Mouse (Mus musculus): ENCODE data around the gene Mrpl36. TPM values are rescaled to one million over a fixed set of nuclear protein-coding genes. Genes with fewer than 3 reads are reported as not detected.

Gene Mrpl36
- polyA plus RNA-seq, 1 experiment from 2014 or later: 113 TPM

DNA sequence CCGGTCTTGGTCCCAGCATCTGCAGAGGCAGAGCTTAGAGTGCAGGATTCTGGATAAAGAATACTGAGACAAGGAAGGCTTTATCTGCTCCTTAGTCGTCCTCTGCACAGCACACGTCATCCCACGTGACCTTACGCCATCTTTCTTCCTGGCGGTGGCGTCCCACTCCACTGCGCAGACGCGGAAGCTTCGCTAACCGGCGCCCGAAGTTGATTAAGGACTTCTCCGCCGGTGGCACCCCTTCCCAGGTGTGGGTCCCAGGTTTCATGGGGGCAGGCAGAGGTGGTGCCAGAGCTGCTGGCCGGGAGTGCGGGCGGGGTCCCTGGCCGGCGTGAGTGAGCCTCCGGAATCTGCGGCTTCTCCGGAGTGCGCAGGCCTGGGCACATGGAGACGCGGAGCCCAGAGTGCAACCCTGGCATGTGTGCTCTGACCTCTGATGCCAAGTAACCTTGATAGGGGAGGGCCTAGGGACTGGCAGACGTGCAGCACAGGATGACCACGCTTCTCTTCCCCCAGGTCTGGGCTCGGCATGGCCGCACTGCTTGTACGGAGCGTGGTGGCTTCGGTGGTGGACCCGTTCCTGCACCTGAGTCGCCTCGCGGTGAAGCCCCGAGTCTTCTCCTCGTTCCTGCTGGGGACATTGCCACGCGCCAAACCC lies 2.7 kb downstream of the Mrpl36 start:
- Histone ChIP-seq H3K4me2 (ENCODE audit: low read depth, severe bottlenecking) (peak overlapping the region; percentile 94), H3K27ac (replicated peaks; ENCODE audit: low read depth, low read length) (no peak overlapping the region), H3K9ac (ENCODE audit: low read length) (peak overlapping the region; percentile 81), H3K4me3 (ENCODE audit: low read depth, low read length) (peak overlapping the region; percentile 67), H3K27me3 (ENCODE audit: control insufficient read depth, insufficient read depth, low read length) (no peaks in the 10 kb centered on the region), H3K9me3 (ENCODE audit: control insufficient read depth, low read length) (no peaks in the 10 kb centered on the region), H3K36me3 (ENCODE audit: control insufficient read depth, insufficient read depth, low read length) (no peaks in the 10 kb centered on the region), H3K4me1 (ENCODE audit: control insufficient read depth, insufficient read depth, low read length) (peaks cover 9% of the 10 kb centered on the region; the same call in 1 of the 2 replicates)
- peak; percentile 85 for ATAC-seq (ENCODE audit: insufficient number of reproducible peaks, low FRiP score, low TSS enrichment, low read depth)
- WGBS: under 1% methylated on average over 42 of the region's 42 CpGs
- DNase-seq (ENCODE audit: low spot score): peak; percentile 85

DNA sequence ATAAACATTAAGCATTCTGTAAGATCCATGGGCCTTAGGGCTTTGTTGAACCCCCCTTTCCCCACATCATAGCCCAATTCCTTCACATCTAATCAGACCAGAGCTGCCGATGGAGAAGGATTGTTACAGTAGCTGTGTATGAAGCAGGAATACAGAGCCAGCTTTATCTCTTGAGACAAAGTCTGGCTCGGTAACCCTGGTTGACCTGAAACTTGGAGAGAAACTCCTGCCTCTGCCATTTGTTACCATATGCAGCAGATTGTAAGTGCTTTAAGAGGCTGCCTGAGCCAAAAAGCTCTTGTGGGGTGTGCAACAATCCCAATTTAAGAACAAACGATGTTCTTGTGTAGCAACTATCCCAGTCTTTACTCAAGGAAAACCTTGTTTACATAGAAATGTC lies 3.4 kb downstream of the Mrpl36 start:
- DNase-seq (ENCODE audit: low spot score) (no peak), ATAC-seq (ENCODE audit: insufficient number of reproducible peaks, low FRiP score, low TSS enrichment, low read depth) (no peak)
- Histone ChIP-seq H3K9ac (ENCODE audit: low read length) (peak overlapping the region; percentile 81), H3K4me1 (ENCODE audit: control insufficient read depth, insufficient read depth, low read length) (peaks cover 9% of the 10 kb centered on the region; the same call in 1 of the 2 replicates), H3K4me3 (ENCODE audit: low read depth, low read length) (peak overlapping the region; percentile 67), H3K27me3 (ENCODE audit: control insufficient read depth, insufficient read depth, low read length) (no peaks in the 10 kb centered on the region), H3K27ac (replicated peaks; ENCODE audit: low read depth, low read length) (no peak overlapping the region), H3K4me2 (ENCODE audit: low read depth, severe bottlenecking) (peak overlapping the region; percentile 94), H3K36me3 (ENCODE audit: control insufficient read depth, insufficient read depth, low read length) (no peaks in the 10 kb centered on the region), H3K9me3 (ENCODE audit: control insufficient read depth, low read length) (no peaks in the 10 kb centered on the region)
- 78% methylated on average over 3 of the region's 3 CpGs for WGBS

GRCm38 (mm10) chr13:73336753-73337152 lies 8.4 kb downstream of the Mrpl36 start:
- WGBS: 26% methylated on average over 7 of the region's 7 CpGs
- H3K27ac ChIP-seq (replicated peaks; ENCODE audit: low read depth, low read length): no peak overlapping the region
- DNase-seq (ENCODE audit: low spot score): peak; percentile 45
- H3K4me2 ChIP-seq (ENCODE audit: low read depth, severe bottlenecking): no peak overlapping the region
- no peaks in the 10 kb centered on the region for H3K9me3 ChIP-seq (ENCODE audit: control insufficient read depth, low read length)
- no peaks in the 10 kb centered on the region for H3K27me3 ChIP-seq (ENCODE audit: control insufficient read depth, insufficient read depth, low read length)
- H3K4me1 ChIP-seq (ENCODE audit: control insufficient read depth, insufficient read depth, low read length): peaks cover 1% of the 10 kb centered on the region; the same call in 1 of the 2 replicates
- ATAC-seq (ENCODE audit: insufficient number of reproducible peaks, low FRiP score, low TSS enrichment, low read depth): no peak
- no peaks in the 10 kb centered on the region for H3K36me3 ChIP-seq (ENCODE audit: control insufficient read depth, insufficient read depth, low read length)
- H3K4me3 ChIP-seq (ENCODE audit: low read depth, low read length): no peak overlapping the region
- no peak overlapping the region for H3K9ac ChIP-seq (ENCODE audit: low read length)

GRCm38 (mm10) chr13:73345102-73345890 lies 17.0 kb downstream of the Mrpl36 start:
- Histone ChIP-seq H3K27ac (replicated peaks; ENCODE audit: low read depth, low read length) (no peak overlapping the region), H3K9me3 (ENCODE audit: control insufficient read depth, low read length) (no peaks in the 10 kb centered on the region), H3K4me2 (ENCODE audit: low read depth, severe bottlenecking) (no peak overlapping the region), H3K36me3 (ENCODE audit: control insufficient read depth, insufficient read depth, low read length) (no peaks in the 10 kb centered on the region), H3K4me1 (ENCODE audit: control insufficient read depth, insufficient read depth, low read length) (0 out of 2 replicates have a peak, but pooled peaks cover 3% of the 10 kb centered on the region), H3K4me3 (ENCODE audit: low read depth, low read length) (no peak overlapping the region), H3K27me3 (ENCODE audit: control insufficient read depth, insufficient read depth, low read length) (no peaks in the 10 kb centered on the region), H3K9ac (ENCODE audit: low read length) (no peak overlapping the region)
- 77% methylated on average over 9 of the region's 9 CpGs for WGBS
- DNase-seq (ENCODE audit: low spot score): no peak
- no peak for ATAC-seq (ENCODE audit: insufficient number of reproducible peaks, low FRiP score, low TSS enrichment, low read depth)

DNA sequence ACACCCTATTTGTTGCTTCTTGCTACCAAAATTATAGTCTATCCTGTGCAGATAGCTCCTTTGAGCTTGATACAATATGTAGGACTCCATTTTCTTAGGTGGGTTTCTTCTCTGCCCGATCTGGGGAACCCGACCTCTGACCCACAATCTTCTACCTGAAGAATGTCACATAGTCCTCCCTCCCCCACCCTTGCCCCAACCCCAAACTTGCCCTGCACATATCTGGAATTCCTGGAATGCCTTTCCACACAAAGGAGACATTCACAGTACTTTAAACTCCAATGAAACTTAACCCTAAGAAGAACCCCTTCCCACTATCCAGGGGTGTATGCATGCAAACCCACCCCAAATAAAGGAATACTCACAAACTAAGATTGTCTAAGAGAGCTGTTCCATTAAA lies 17.8 kb downstream of the Mrpl36 start:
- Histone ChIP-seq H3K27me3 (ENCODE audit: control insufficient read depth, insufficient read depth, low read length) (no peaks in the 10 kb centered on the region), H3K27ac (replicated peaks; ENCODE audit: low read depth, low read length) (no peak overlapping the region), H3K9me3 (ENCODE audit: control insufficient read depth, low read length) (no peaks in the 10 kb centered on the region), H3K4me1 (ENCODE audit: control insufficient read depth, insufficient read depth, low read length) (0 out of 2 replicates have a peak, but pooled peaks cover 3% of the 10 kb centered on the region), H3K4me2 (ENCODE audit: low read depth, severe bottlenecking) (no peak overlapping the region), H3K4me3 (ENCODE audit: low read depth, low read length) (no peak overlapping the region), H3K36me3 (ENCODE audit: control insufficient read depth, insufficient read depth, low read length) (no peaks in the 10 kb centered on the region), H3K9ac (ENCODE audit: low read length) (no peak overlapping the region)
- no peak for ATAC-seq (ENCODE audit: insufficient number of reproducible peaks, low FRiP score, low TSS enrichment, low read depth)
- 48% methylated on average over 2 of the region's 2 CpGs for WGBS
- DNase-seq (ENCODE audit: low spot score): no peak

- H3K4me2 ChIP-seq (ENCODE audit: low read depth, severe bottlenecking): no peak overlapping the region
- no peak overlapping the region for H3K27ac ChIP-seq (replicated peaks; ENCODE audit: low read depth, low read length)
- H3K9me3 ChIP-seq (ENCODE audit: control insufficient read depth, low read length): no peaks in the 10 kb centered on the region
- no peaks in the 10 kb centered on the region for H3K27me3 ChIP-seq (ENCODE audit: control insufficient read depth, insufficient read depth, low read length)
- H3K36me3 ChIP-seq (ENCODE audit: control insufficient read depth, insufficient read depth, low read length): no peaks in the 10 kb centered on the region
- H3K4me3 ChIP-seq (ENCODE audit: low read depth, low read length): no peak overlapping the region
- DNase-seq (ENCODE audit: low spot score): no peak
- no peak for ATAC-seq (ENCODE audit: insufficient number of reproducible peaks, low FRiP score, low TSS enrichment, low read depth)
- 0 out of 2 replicates have a peak, but pooled peaks cover 3% of the 10 kb centered on the region for H3K4me1 ChIP-seq (ENCODE audit: control insufficient read depth, insufficient read depth, low read length)
- no peak overlapping the region for H3K9ac ChIP-seq (ENCODE audit: low read length)
- WGBS: 91% methylated on average over 4 of the region's 4 CpGs
These were observed 18.4 kb downstream of the Mrpl36 start for GRCm38 (mm10) chr13:73346743-73347142.

GRCm38 (mm10) chr13:73347171-73347570 lies 18.9 kb downstream of the Mrpl36 start:
- H3K4me1 ChIP-seq (ENCODE audit: control insufficient read depth, insufficient read depth, low read length): 0 out of 2 replicates have a peak, but pooled peaks cover 3% of the 10 kb centered on the region
- DNase-seq (ENCODE audit: low spot score) (no peak), ATAC-seq (ENCODE audit: insufficient number of reproducible peaks, low FRiP score, low TSS enrichment, low read depth) (no peak)
- H3K27me3 ChIP-seq (ENCODE audit: control insufficient read depth, insufficient read depth, low read length): no peaks in the 10 kb centered on the region
- no peak overlapping the region for H3K27ac ChIP-seq (replicated peaks; ENCODE audit: low read depth, low read length)
- H3K4me2 ChIP-seq (ENCODE audit: low read depth, severe bottlenecking): no peak overlapping the region
- no peaks in the 10 kb centered on the region for H3K36me3 ChIP-seq (ENCODE audit: control insufficient read depth, insufficient read depth, low read length)
- 76% methylated on average over 3 of the region's 3 CpGs for WGBS
- H3K9ac ChIP-seq (ENCODE audit: low read length): no peak overlapping the region
- H3K4me3 ChIP-seq (ENCODE audit: low read depth, low read length): no peak overlapping the region
- H3K9me3 ChIP-seq (ENCODE audit: control insufficient read depth, low read length): no peaks in the 10 kb centered on the region

- no peak overlapping the region for H3K4me2 ChIP-seq (ENCODE audit: low read depth, severe bottlenecking)
- no peaks in the 10 kb centered on the region for H3K36me3 ChIP-seq (ENCODE audit: control insufficient read depth, insufficient read depth, low read length)
- H3K27me3 ChIP-seq (ENCODE audit: control insufficient read depth, insufficient read depth, low read length): no peaks in the 10 kb centered on the region
- no peaks in the 10 kb centered on the region for H3K9me3 ChIP-seq (ENCODE audit: control insufficient read depth, low read length)
- 86% methylated on average over 7 of the region's 7 CpGs for WGBS
- DNase-seq (ENCODE audit: low spot score) (no peak), ATAC-seq (ENCODE audit: insufficient number of reproducible peaks, low FRiP score, low TSS enrichment, low read depth) (no peak)
- H3K4me1 ChIP-seq (ENCODE audit: control insufficient read depth, insufficient read depth, low read length): 0 out of 2 replicates have a peak, but pooled peaks cover 3% of the 10 kb centered on the region
- no peak overlapping the region for H3K9ac ChIP-seq (ENCODE audit: low read length)
- no peak overlapping the region for H3K27ac ChIP-seq (replicated peaks; ENCODE audit: low read depth, low read length)
- H3K4me3 ChIP-seq (ENCODE audit: low read depth, low read length): no peak overlapping the region
These were observed 19.8 kb downstream of the Mrpl36 start for GRCm38 (mm10) chr13:73347922-73348650.

Data from limb, embryonic 11.5 days (tissue).